Mouse (Mus musculus) liver, postnatal 0 days (tissue): Measurements from ENCODE around the gene Nop2.

Experiments
- CTCF ChIP-seq: sonication (generic); IDR thresholded peaks from 2 replicates; pipeline ENCODE4 v1.5.1; 2016; ENCODE audit warnings: antibody characterized with exemption, low read depth
- EP300 ChIP-seq: IDR thresholded peaks from 2 replicates; pipeline ENCODE4 v1.6.1; 2016; ENCODE audit warnings: antibody characterized with exemption, low read depth, mild to moderate bottlenecking

- no peak for TF ChIP-seq CTCF
- no peak for TF ChIP-seq EP300
Observed at GRCm38 (mm10) chr6:125109371-125109770, 22.3 kb upstream of the Nop2 start.
